Mouse (Mus musculus) liver, embryonic 14.5 days (tissue): ENCODE data around the gene Spaca6. TPM values are rescaled to one million over a fixed set of nuclear protein-coding genes. Genes with fewer than 3 reads are reported as not detected.

ENCODE experiments used
- ATAC-seq: fragments of 200-750 bp; cut with Nextera tagmentation; 2 replicates; pipeline ENCODE4 v1.8.0; 2017; ENCODE audit warnings: moderate number of reproducible peaks, mild to moderate bottlenecking, moderate library complexity; ENCODE audit not compliant: insufficient read depth
- DNase-seq, 3 experiments: peaks; one replicate each; pipeline ENCODE4 v3.0.0-alpha.2; 2012 to 2013; ENCODE audit warnings: low read depth in 3 of 3, low spot score in 3 of 3
- H3K27ac ChIP-seq: fragments of 300-500 bp; sonication (generic); 2 replicates; pipeline ENCODE4 v1.5.1; 2014; ENCODE audit warnings: moderate library complexity, mild to moderate bottlenecking, control low read depth, inconsistent platforms
- H3K27me3 ChIP-seq: fragments of 300-500 bp; sonication (generic); 2 replicates; pipeline ENCODE4 v1.6.1; 2014; ENCODE audit warnings: mild to moderate bottlenecking, low read length, moderate library complexity; ENCODE audit not compliant: control insufficient read depth, insufficient read depth
- H3K36me3 ChIP-seq: fragments of 300-500 bp; sonication (generic); replicated peaks from 2 replicates; pipeline ENCODE4 v1.6.1; 2014; ENCODE audit warnings: low read depth; ENCODE audit not compliant: control insufficient read depth, insufficient read depth
- H3K4me1 ChIP-seq, 2 experiments: fragments of 200-500 bp in 1 of 2; fragments of 300-500 bp in 1 of 2; sonication (generic) in 1 of 2; replicated peaks; 2 replicates each; pipeline ENCODE4 v1.6.1; 2012 to 2014; ENCODE audit warnings: antibody characterized with exemption in 1 of 2, inconsistent platforms in 1 of 2, low read length in 1 of 2; ENCODE audit not compliant: control insufficient read depth in 2 of 2, insufficient read depth in 2 of 2
- H3K4me2 ChIP-seq: fragments of 300-500 bp; sonication (generic); 2 replicates; pipeline ENCODE4 v1.6.1; 2014; ENCODE audit warnings: low read depth, mild to moderate bottlenecking, control low read depth, moderate library complexity
- H3K4me3 ChIP-seq, 2 experiments: fragments of 200-500 bp in 1 of 2; fragments of 300-500 bp in 1 of 2; sonication (generic) in 1 of 2; 2 replicates each; pipeline ENCODE4 v1.5.1; 2012 to 2014; ENCODE audit warnings: low read depth in 2 of 2, low read length in 2 of 2, mild to moderate bottlenecking in 2 of 2, control low read depth in 1 of 2, inconsistent platforms in 1 of 2, moderate library complexity in 1 of 2; ENCODE audit not compliant: insufficient read depth in 1 of 2
- H3K9ac ChIP-seq: fragments of 300-500 bp; sonication (generic); replicated peaks from 2 replicates; pipeline ENCODE4 v1.6.1; 2014; ENCODE audit warnings: mild to moderate bottlenecking, control low read depth, moderate library complexity
- H3K9me3 ChIP-seq: fragments of 300-500 bp; sonication (generic); 2 replicates; pipeline ENCODE4 v1.6.1; 2016; ENCODE audit warnings: low read length, mixed read lengths; ENCODE audit not compliant: control insufficient read depth
- CTCF ChIP-seq: IDR thresholded peaks from 2 replicates; pipeline ENCODE4 v1.5.1; 2016; ENCODE audit warnings: antibody characterized with exemption, low read depth, control low read depth
- EP300 ChIP-seq: IDR thresholded peaks from 2 replicates; pipeline ENCODE4 v1.6.1; 2016; ENCODE audit warnings: antibody characterized with exemption, low read depth
- WGBS: fragments of 180-500 bp; shearing (Covaris S2); extraction: QIAGEN DNeasy Blood & Tissue Kit; methylation state at CpG from one replicate; pipeline ENCODE4 v1.1.7; 2014; ENCODE audit not compliant: insufficient replicate concordance; 5-methylcytosine and 5-hydroxymethylcytosine counted together
- polyA plus RNA-seq, 2 experiments: library from polyadenylated mRNA; depleted of rRNA in 1 of 2; stranded (reverse) in 1 of 2; unstranded in 1 of 2; fragments of >200 nt; fragmentation: Nextera tagmentation in 1 of 2; extraction: Ambion mirVana in 1 of 2; gene quantifications; 2 replicates each; pipeline versions ENCODE4 v1.2.1 to v1.2.3; 2012 to 2014

The Spaca6 gene
- polyA plus RNA-seq, 2 experiments, result 2.1 to 7.0 TPM

- Histone ChIP-seq H3K9me3 (no peaks in the 10 kb centered on the region), H3K4me1 (peaks cover 0 to 5% of the 10 kb centered on the region in 2 experiments; a peak in 3 of 4 replicates), H3K4me3 (no peak overlapping the region), H3K4me2 (no peak overlapping the region), H3K36me3 (no peaks in the 10 kb centered on the region), H3K27me3 (no peaks in the 10 kb centered on the region), H3K27ac (no peak overlapping the region), H3K9ac (no peak overlapping the region)
- TF ChIP-seq CTCF, result no peak
- no peak for TF ChIP-seq EP300
- DNase-seq (no peak), ATAC-seq (no peak)
- 65% methylated on average over 11 of the region's 11 CpGs for WGBS
These were observed 40.0 kb downstream of the Spaca6 start for GRCm38 (mm10) chr17:17866801-17867469.

- Histone ChIP-seq H3K27ac (no peak overlapping the region), H3K9ac (no peak overlapping the region), H3K9me3 (no peaks in the 10 kb centered on the region), H3K36me3 (no peaks in the 10 kb centered on the region), H3K4me1 (peaks cover 0 to 5% of the 10 kb centered on the region in 2 experiments; a peak in 2 of 4 replicates), H3K4me2 (no peak overlapping the region), H3K27me3 (no peaks in the 10 kb centered on the region), H3K4me3 (no peak overlapping the region)
- ATAC-seq (no peak), DNase-seq (no peak)
- WGBS, result 33% methylated on average over 2 of the region's 2 CpGs
- TF ChIP-seq CTCF (no peak), EP300 (no peak)
These were observed 44.1 kb downstream of the Spaca6 start for GRCm38 (mm10) chr17:17870892-17871550.

- Histone ChIP-seq H3K4me3 (no peak overlapping the region), H3K9me3 (no peaks in the 10 kb centered on the region), H3K4me2 (no peak overlapping the region), H3K4me1 (peaks cover 0 to 4% of the 10 kb centered on the region in 2 experiments; a peak in 2 of 4 replicates), H3K27ac (no peak overlapping the region), H3K9ac (no peak overlapping the region), H3K27me3 (no peaks in the 10 kb centered on the region), H3K36me3 (no peaks in the 10 kb centered on the region)
- no peak for ATAC-seq
- DNase-seq, result no peak
- TF ChIP-seq CTCF (no peak), EP300 (no peak)
- WGBS, result 20% methylated on average over 2 of the region's 2 CpGs
These were observed 44.7 kb downstream of the Spaca6 start for GRCm38 (mm10) chr17:17871697-17872096.

GRCm38 (mm10) chr17:17879347-17879746, 52.4 kb downstream of the Spaca6 start:
- no peaks in the 10 kb centered on the region for H3K9me3 ChIP-seq
- TF ChIP-seq EP300 (no peak), CTCF (no peak)
- WGBS, result 34% methylated on average over 1 of the region's 1 CpGs
- no peak overlapping the region for H3K4me3 ChIP-seq
- no peaks in the 10 kb centered on the region for H3K27me3 ChIP-seq
- no peaks in the 10 kb centered on the region for H3K36me3 ChIP-seq
- H3K9ac ChIP-seq, result no peak overlapping the region
- DNase-seq, result no peak
- no peak overlapping the region for H3K27ac ChIP-seq
- no peak overlapping the region for H3K4me2 ChIP-seq
- no peak for ATAC-seq
- H3K4me1 ChIP-seq, result no peaks in the 10 kb centered on the region

- TF ChIP-seq CTCF (no peak), EP300 (no peak)
- Histone ChIP-seq H3K9me3 (no peaks in the 10 kb centered on the region), H3K27me3 (no peaks in the 10 kb centered on the region), H3K27ac (no peak overlapping the region), H3K4me2 (no peak overlapping the region), H3K9ac (no peak overlapping the region), H3K4me1 (no peaks in the 10 kb centered on the region), H3K36me3 (no peaks in the 10 kb centered on the region), H3K4me3 (no peak overlapping the region)
- ATAC-seq (no peak), DNase-seq (no peak)
- 42% methylated on average over 3 of the region's 3 CpGs for WGBS
These were observed 55.7 kb downstream of the Spaca6 start for GRCm38 (mm10) chr17:17882672-17883071.
